Mouse (Mus musculus) MEL (cell line): Measurements from ENCODE around the gene Arsg.

Source experiments
- CTCF ChIP-seq, 3 experiments: IDR thresholded peaks in 2 of 3; conservative IDR thresholded peaks in 1 of 3; 2 replicates each; pipeline ENCODE4 v1.5.1; 2011 to 2012; ENCODE audit warnings: low read length in 3 of 3, low read depth in 2 of 3, mild to moderate bottlenecking in 2 of 3, improper control_type of control experiment in 1 of 3, inconsistent platforms in 1 of 3, mixed read lengths in 1 of 3, moderate library complexity in 1 of 3; ENCODE audit not compliant: control insufficient read depth in 1 of 3, insufficient read depth in 1 of 3, poor library complexity in 1 of 3, severe bottlenecking in 1 of 3
- ELF1 ChIP-seq: IDR thresholded peaks from 2 replicates; pipeline ENCODE4 v1.6.1; 2014; ENCODE audit warnings: low read depth, mild to moderate bottlenecking, inconsistent platforms, low read length, improper control_type of control experiment, moderate library complexity
- MYC ChIP-seq: IDR thresholded peaks from 2 replicates; pipeline ENCODE4 v1.6.1; 2011; ENCODE audit warnings: low read depth, mild to moderate bottlenecking, low read length, improper control_type of control experiment, moderate library complexity
- POLR2A ChIP-seq, 2 experiments: IDR thresholded peaks; 2 replicates each; pipeline ENCODE4 v1.6.1; 2011 to 2012; ENCODE audit warnings: low read length in 2 of 2, mild to moderate bottlenecking in 2 of 2, control low read depth in 1 of 2, improper control_type of control experiment in 1 of 2, low read depth in 1 of 2, moderate library complexity in 1 of 2; ENCODE audit not compliant: control insufficient read depth in 1 of 2, insufficient read depth in 1 of 2, poor library complexity in 1 of 2

DNA sequence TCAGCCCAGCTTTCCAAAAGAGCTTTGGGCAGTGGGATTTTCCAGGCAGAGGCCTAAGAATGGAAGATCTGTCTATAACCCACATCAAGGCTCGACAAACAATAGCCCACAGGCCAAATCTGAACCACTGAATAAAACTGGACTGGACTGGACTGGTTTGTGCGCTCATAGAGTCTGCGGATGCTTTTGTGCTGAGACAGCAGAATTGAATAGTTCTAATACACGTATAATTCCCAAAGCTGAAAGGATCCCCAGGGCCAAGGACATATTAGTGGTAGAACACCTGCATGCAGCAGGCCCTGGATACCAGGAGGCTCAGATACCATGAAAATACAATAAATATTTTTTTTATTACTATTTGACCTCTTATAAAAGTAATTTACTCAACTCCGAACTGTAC, 16.9 kb upstream of the Arsg start:
- TF ChIP-seq POLR2A (IDR thresholded peaks at IDR 0.05; ENCODE audit: control insufficient read depth in 1 of 2, insufficient read depth in 1 of 2, low read depth in 1 of 2, low read length in 2 of 2, poor library complexity in 1 of 2) (no peak), MYC (no peak), CTCF (IDR thresholded peaks at IDR 0.05 in 2 of 3, conservative IDR thresholded peaks at IDR 0.05 in 1 of 3; ENCODE audit: control insufficient read depth in 1 of 3, insufficient read depth in 1 of 3, low read depth in 2 of 3, low read length in 3 of 3, poor library complexity in 1 of 3, severe bottlenecking in 1 of 3) (no peak), ELF1 (no peak)
